Mouse (Mus musculus) thymus, adult 2 months (tissue): ENCODE data around the gene Rpl9-ps6.

Source experiments
- CTCF ChIP-seq: fragments of 200-500 bp; IDR thresholded peaks from 2 replicates; pipeline ENCODE4 v1.5.1; 2012; ENCODE audit warnings: mild to moderate bottlenecking, control low read depth, low read length, moderate library complexity, borderline replicate concordance; ENCODE audit not compliant: control insufficient read depth, poor library complexity, insufficient read depth; ENCODE audit errors: extremely low read depth
- POLR2A ChIP-seq: fragments of 200-500 bp; IDR thresholded peaks from 2 replicates; pipeline ENCODE4 v1.6.1; 2012; ENCODE audit warnings: mild to moderate bottlenecking, low read length, control low read depth, moderate library complexity; ENCODE audit not compliant: control insufficient read depth, poor library complexity, insufficient read depth; ENCODE audit errors: extremely low read depth

DNA sequence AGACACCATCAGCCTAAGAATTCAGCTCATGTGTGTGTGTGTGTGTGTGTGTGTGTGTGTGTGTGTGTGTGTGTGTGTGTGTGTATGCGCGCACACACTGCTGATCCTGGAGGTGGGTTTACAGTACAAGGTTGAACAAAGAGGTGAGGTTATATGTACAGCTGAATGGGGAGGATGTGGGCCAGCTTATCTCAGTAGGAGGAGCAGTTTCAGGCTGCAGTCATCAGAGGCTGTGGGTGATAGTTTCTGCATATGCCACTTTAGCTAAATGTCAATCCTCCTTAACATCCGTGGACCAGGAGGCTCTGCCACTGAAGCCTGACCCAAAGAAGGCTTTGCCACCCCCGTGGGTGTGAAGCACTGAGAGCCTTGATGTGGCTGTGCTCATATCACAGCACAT lies 1.1 kb downstream of the Rpl9-ps6 start:
- no peak for TF ChIP-seq CTCF
- TF ChIP-seq POLR2A = no peak
